Mouse (Mus musculus): ENCODE results near the gene Lamb1. TPM values are rescaled to one million over a fixed set of nuclear protein-coding genes. Genes with fewer than 3 reads are reported as not detected.
A peak's percentile ranks its signal among the peaks of the same experiment; 100 is the strongest.

The Lamb1 gene
- total RNA-seq, 1 experiment = 232 TPM

- no peaks in the 10 kb centered on the region; the same call in 1 of the 2 replicates for H3K36me3 ChIP-seq (ENCODE audit: control insufficient read depth, insufficient read depth, low read length, poor library complexity, severe bottlenecking)
- H3K4me3 ChIP-seq (ENCODE audit: insufficient read depth in 1 of 2, low read depth in 1 of 2, low read length in 2 of 2, poor library complexity in 1 of 2, severe bottlenecking in 1 of 2) = no peak overlapping the region
- in situ Hi-C loops (cut with MboI; ENCODE audit: low sequenced_read_pairs in 2 of 2, unreplicated experiment in 2 of 2) = no loop called here
- H3K4me1 ChIP-seq (ENCODE audit: control insufficient read depth in 2 of 2, insufficient read depth in 2 of 2, low read length in 2 of 2, poor library complexity in 1 of 2) = peaks cover 3 to 5% of the 10 kb centered on the region in 2 experiments
- no peak for DNase-seq (ENCODE audit: low read depth, low spot score)
- H3K9me3 ChIP-seq (ENCODE audit: control insufficient read depth, insufficient read depth, low read depth, low read length) = no peaks in the 10 kb centered on the region
- H3K9ac ChIP-seq (ENCODE audit: insufficient read depth, low read depth, low read length, poor library complexity, severe bottlenecking) = no peak overlapping the region
- H3K27ac ChIP-seq (ENCODE audit: insufficient read depth, low read depth, low read length, poor library complexity, severe bottlenecking) = no peak overlapping the region
- TF ChIP-seq CHD2 (IDR thresholded peaks at IDR 0.05; ENCODE audit: low read depth, low read length) (no peak), ZNF384 (IDR thresholded peaks at IDR 0.05; ENCODE audit: low read depth, low read length) (no peak), ZC3H11A (IDR thresholded peaks at IDR 0.05; ENCODE audit: borderline replicate concordance, low read depth, low read length) (no peak), HCFC1 (IDR thresholded peaks at IDR 0.05; ENCODE audit: borderline replicate concordance, insufficient read depth, low read length) (no peak), MAFK (IDR thresholded peaks at IDR 0.05; ENCODE audit: insufficient read depth, low read depth, low read length) (no peak)
These were observed 3.2 kb upstream of the Lamb1 start for GRCm38 (mm10) chr12:31261882-31262281.

DNA sequence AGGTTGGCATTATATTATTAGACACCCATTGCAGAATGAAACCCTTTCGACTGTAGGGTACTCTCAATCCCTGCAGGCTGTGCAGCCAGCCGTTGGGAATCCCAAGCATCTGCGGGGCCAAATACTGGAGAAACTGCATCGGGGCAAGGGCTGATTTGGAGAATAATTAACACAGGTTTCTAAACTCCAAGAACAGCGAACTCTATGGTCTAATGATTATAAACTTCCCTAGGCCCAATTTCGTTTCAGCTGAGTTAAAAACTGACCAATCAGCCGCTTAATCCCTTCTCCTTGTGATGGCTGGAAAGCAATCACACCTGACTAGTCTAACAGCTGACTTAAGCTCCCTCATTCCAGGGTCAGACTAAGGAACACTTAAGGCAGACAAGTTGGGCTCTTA lies 1.1 kb upstream of the Lamb1 start:
- Histone ChIP-seq H3K36me3 (ENCODE audit: control insufficient read depth, insufficient read depth, low read length, poor library complexity, severe bottlenecking) (peaks cover 3% of the 10 kb centered on the region; the same call in 1 of the 2 replicates), H3K9me3 (ENCODE audit: control insufficient read depth, insufficient read depth, low read depth, low read length) (no peaks in the 10 kb centered on the region), H3K4me3 (ENCODE audit: insufficient read depth in 1 of 2, low read depth in 1 of 2, low read length in 2 of 2, poor library complexity in 1 of 2, severe bottlenecking in 1 of 2) (no peak overlapping the region), H3K9ac (ENCODE audit: insufficient read depth, low read depth, low read length, poor library complexity, severe bottlenecking) (no peak overlapping the region), H3K4me1 (ENCODE audit: control insufficient read depth in 2 of 2, insufficient read depth in 2 of 2, low read length in 2 of 2, poor library complexity in 1 of 2) (peaks cover 3 to 7% of the 10 kb centered on the region in 2 experiments), H3K27ac (ENCODE audit: insufficient read depth, low read depth, low read length, poor library complexity, severe bottlenecking) (no peak overlapping the region)
- in situ Hi-C loops (cut with MboI; ENCODE audit: low sequenced_read_pairs in 2 of 2, unreplicated experiment in 2 of 2) = no loop called here
- DNase-seq (ENCODE audit: low read depth, low spot score) = no peak
- TF ChIP-seq ZNF384 (IDR thresholded peaks at IDR 0.05; ENCODE audit: low read depth, low read length) (no peak), HCFC1 (IDR thresholded peaks at IDR 0.05; ENCODE audit: borderline replicate concordance, insufficient read depth, low read length) (no peak), ZC3H11A (IDR thresholded peaks at IDR 0.05; ENCODE audit: borderline replicate concordance, low read depth, low read length) (no peak), MAFK (IDR thresholded peaks at IDR 0.05; ENCODE audit: insufficient read depth, low read depth, low read length) (no peak), CHD2 (IDR thresholded peaks at IDR 0.05; ENCODE audit: low read depth, low read length) (no peak)

- no peak for TF ChIP-seq MAFK (IDR thresholded peaks at IDR 0.05; ENCODE audit: insufficient read depth, low read depth, low read length)
- TF ChIP-seq CHD2 (IDR thresholded peaks at IDR 0.05; ENCODE audit: low read depth, low read length) = no peak
- TF ChIP-seq ZC3H11A (IDR thresholded peaks at IDR 0.05; ENCODE audit: borderline replicate concordance, low read depth, low read length) = no peak
- TF ChIP-seq ZNF384 (IDR thresholded peaks at IDR 0.05; ENCODE audit: low read depth, low read length) = no peak
- no peak for TF ChIP-seq HCFC1 (IDR thresholded peaks at IDR 0.05; ENCODE audit: borderline replicate concordance, insufficient read depth, low read length)
- peaks cover 0 to 13% of the 10 kb centered on the region in 2 experiments for H3K4me1 ChIP-seq (ENCODE audit: control insufficient read depth in 2 of 2, insufficient read depth in 2 of 2, low read length in 2 of 2, poor library complexity in 1 of 2)
- peak overlapping the region; percentile 72 for H3K9ac ChIP-seq (ENCODE audit: insufficient read depth, low read depth, low read length, poor library complexity, severe bottlenecking)
- H3K36me3 ChIP-seq (ENCODE audit: control insufficient read depth, insufficient read depth, low read length, poor library complexity, severe bottlenecking) = peaks cover 11% of the 10 kb centered on the region; the same call in 1 of the 2 replicates
- in situ Hi-C loops (cut with MboI; ENCODE audit: low sequenced_read_pairs in 2 of 2, unreplicated experiment in 2 of 2) = no loop called here
- no peak for DNase-seq (ENCODE audit: low read depth, low spot score)
- no peaks in the 10 kb centered on the region for H3K9me3 ChIP-seq (ENCODE audit: control insufficient read depth, insufficient read depth, low read depth, low read length)
- peak overlapping the region; percentile 66; the same call in 1 of the 2 replicates for H3K27ac ChIP-seq (ENCODE audit: insufficient read depth, low read depth, low read length, poor library complexity, severe bottlenecking)
- peak overlapping the region; percentile 61 to 76 for H3K4me3 ChIP-seq (ENCODE audit: insufficient read depth in 1 of 2, low read depth in 1 of 2, low read length in 2 of 2, poor library complexity in 1 of 2, severe bottlenecking in 1 of 2)
These were observed 843 bp downstream of the Lamb1 start for GRCm38 (mm10) chr12:31265722-31266431.

DNA sequence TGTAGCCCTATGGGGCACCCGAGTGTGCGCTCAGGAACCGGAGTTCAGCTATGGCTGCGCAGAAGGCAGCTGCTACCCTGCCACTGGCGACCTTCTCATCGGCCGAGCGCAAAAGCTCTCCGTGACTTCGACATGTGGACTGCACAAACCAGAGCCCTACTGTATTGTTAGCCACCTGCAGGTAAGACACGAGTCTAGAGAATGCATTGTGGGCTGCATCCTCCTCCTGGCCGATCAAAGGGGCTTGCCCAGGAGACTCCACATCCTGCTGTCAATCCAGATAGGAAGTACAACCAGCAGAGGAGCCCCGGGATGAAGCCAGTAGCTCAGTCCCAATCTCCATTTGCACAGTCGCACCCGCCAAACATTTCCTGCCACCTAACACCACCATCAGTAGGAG lies 1.7 kb downstream of the Lamb1 start:
- Histone ChIP-seq H3K9ac (ENCODE audit: insufficient read depth, low read depth, low read length, poor library complexity, severe bottlenecking) (no peak overlapping the region), H3K4me1 (ENCODE audit: control insufficient read depth in 2 of 2, insufficient read depth in 2 of 2, low read length in 2 of 2, poor library complexity in 1 of 2) (peaks cover 0 to 18% of the 10 kb centered on the region in 2 experiments; a peak in 3 of 4 replicates), H3K4me3 (ENCODE audit: insufficient read depth in 1 of 2, low read depth in 1 of 2, low read length in 2 of 2, poor library complexity in 1 of 2, severe bottlenecking in 1 of 2) (peak overlapping the region; percentile 61 to 76), H3K27ac (ENCODE audit: insufficient read depth, low read depth, low read length, poor library complexity, severe bottlenecking) (no peak overlapping the region), H3K36me3 (ENCODE audit: control insufficient read depth, insufficient read depth, low read length, poor library complexity, severe bottlenecking) (peaks cover 12% of the 10 kb centered on the region; the same call in 1 of the 2 replicates), H3K9me3 (ENCODE audit: control insufficient read depth, insufficient read depth, low read depth, low read length) (no peaks in the 10 kb centered on the region)
- DNase-seq (ENCODE audit: low read depth, low spot score) = no peak
- in situ Hi-C loops (cut with MboI; ENCODE audit: low sequenced_read_pairs in 2 of 2, unreplicated experiment in 2 of 2) = no loop called here
- TF ChIP-seq HCFC1 (IDR thresholded peaks at IDR 0.05; ENCODE audit: borderline replicate concordance, insufficient read depth, low read length) (no peak), ZC3H11A (IDR thresholded peaks at IDR 0.05; ENCODE audit: borderline replicate concordance, low read depth, low read length) (no peak), MAFK (IDR thresholded peaks at IDR 0.05; ENCODE audit: insufficient read depth, low read depth, low read length) (no peak), ZNF384 (IDR thresholded peaks at IDR 0.05; ENCODE audit: low read depth, low read length) (no peak), CHD2 (IDR thresholded peaks at IDR 0.05; ENCODE audit: low read depth, low read length) (no peak)

All from ES-E14 (cell line).